Comparison of ENCODE assay signal across 10 mouse cellular contexts in genomic region chr2:146839303-146840030, GRCm38 (mm10). TPM values are rescaled to one million over a fixed set of nuclear protein-coding genes. Genes with fewer than 3 reads are reported as not detected.
DNase-seq lines count a peak whose midpoint lies in the region; ATAC-seq and TF ChIP-seq lines count a peak whose summit lies in the region.
"Had no signal": no experiment of that assay in that cellular context is flagged by ENCODE, and none has a peak within 500 bp of the region (broad histone marks: within the 10 kb centered on the region; RNA-seq: fewer than 3 reads in every experiment).

No protein-coding gene starts in this region.

- H3K27ac ChIP-seq in heart, embryonic 13.5 days (replicated peaks) = no peak overlapping the region
- peak overlapping the region; percentile 38 for H3K27ac ChIP-seq in ES-Bruce4 (ENCODE audit: insufficient read depth, low read length)
- H3K27ac ChIP-seq in embryonic facial prominence, embryonic 15.5 days (replicated peaks) = no peak overlapping the region
- H3K27ac ChIP-seq in limb, embryonic 14.5 days (replicated peaks; ENCODE audit: low read depth, low read length) = no peak overlapping the region

- no peak for ATAC-seq in heart, embryonic 13.5 days (ENCODE audit: extremely low read depth, insufficient number of reproducible peaks, low FRiP score, low TSS enrichment)
- no peak for ATAC-seq in embryonic facial prominence, embryonic 15.5 days (ENCODE audit: insufficient number of reproducible peaks, low FRiP score, low TSS enrichment, low read depth)
- ATAC-seq in limb, embryonic 14.5 days (ENCODE audit: low FRiP score, low read depth) = no peak

- H3K9ac ChIP-seq in heart, embryonic 13.5 days = no peak overlapping the region
- H3K9ac ChIP-seq in ES-Bruce4 (ENCODE audit: low read depth, poor library complexity, severe bottlenecking) = peak overlapping the region; percentile 52
- no peak overlapping the region for H3K9ac ChIP-seq in embryonic facial prominence, embryonic 15.5 days
- H3K9ac ChIP-seq in limb, embryonic 14.5 days (ENCODE audit: low read depth, low read length, severe bottlenecking) = no peak overlapping the region

- intact Hi-C loops in heart, postnatal 36 days (cut with DNase I) = loop anchor here (10.0 kb wide), 1 partner anchor 345 kb away; no protein-coding TSS in a partner anchor

- TF ChIP-seq CTCF in ES-Bruce4 (IDR thresholded peaks at IDR 0.05; ENCODE audit: low read depth, low read length) = no peak

- no peaks in the 10 kb centered on the region for H3K9me3 ChIP-seq in heart, embryonic 13.5 days
- no peaks in the 10 kb centered on the region for H3K9me3 ChIP-seq in ES-Bruce4 (replicated peaks; ENCODE audit: control insufficient read depth, insufficient read depth, low read length, poor library complexity, severe bottlenecking)
- H3K9me3 ChIP-seq in embryonic facial prominence, embryonic 15.5 days (replicated peaks) = no peaks in the 10 kb centered on the region
- H3K9me3 ChIP-seq in limb, embryonic 14.5 days (ENCODE audit: control insufficient read depth, low read length) = no peaks in the 10 kb centered on the region

- H3K4me2 ChIP-seq in heart, embryonic 13.5 days = peak overlapping the region; percentile 57
- H3K4me2 ChIP-seq in embryonic facial prominence, embryonic 15.5 days (replicated peaks) = 0 out of 2 replicates have a peak overlapping the region, but pooled peaks have one; percentile 1
- peak overlapping the region; percentile 15; the same call in 1 of the 2 replicates for H3K4me2 ChIP-seq in limb, embryonic 14.5 days (replicated peaks; ENCODE audit: low read depth, low read length, severe bottlenecking)

- TF ChIP-seq EP300 in ES-Bruce4 (IDR thresholded peaks at IDR 0.05; ENCODE audit: insufficient read depth, low read depth, low read length) = no peak

- no peak for TF ChIP-seq POLR2A in ES-Bruce4 (IDR thresholded peaks at IDR 0.05; ENCODE audit: insufficient read depth, low read length)
- no peak for TF ChIP-seq POLR2A in limb, embryonic 14.5 days (IDR thresholded peaks at IDR 0.05; ENCODE audit: borderline replicate concordance, extremely low read depth, insufficient read depth, insufficient read length)

- DNase-seq in heart, postnatal 36 days = no peak
- no peak for DNase-seq in limb, embryonic 14.5 days (ENCODE audit: low spot score)
- no peak for DNase-seq in left cerebral cortex, adult 9 months (ENCODE audit: low spot score in 2 of 2)
- DNase-seq in frontal cortex, postnatal 14 days (ENCODE audit: low spot score in 2 of 2) = no peak
- no peak for DNase-seq in adipocyte (ENCODE audit: low spot score)
- DNase-seq: thymus, postnatal 36 days had no signal

- peak overlapping the region; percentile 35 for H3K4me3 ChIP-seq in heart, embryonic 13.5 days
- H3K4me3 ChIP-seq in ES-Bruce4 (ENCODE audit: low read depth, low read length) = peak overlapping the region; percentile 49
- no peak overlapping the region; the same call in 1 of the 2 replicates for H3K4me3 ChIP-seq in embryonic facial prominence, embryonic 15.5 days (replicated peaks)
- peak overlapping the region; percentile 13; the same call in 1 of the 2 replicates for H3K4me3 ChIP-seq in limb, embryonic 14.5 days (replicated peaks; ENCODE audit: low read length)

- peaks cover 20% of the 10 kb centered on the region for H3K4me1 ChIP-seq in heart, embryonic 13.5 days
- peaks cover 3% of the 10 kb centered on the region for H3K4me1 ChIP-seq in ES-Bruce4 (ENCODE audit: control insufficient read depth, insufficient read depth, low read length)
- peaks cover 14% of the 10 kb centered on the region for H3K4me1 ChIP-seq in embryonic facial prominence, embryonic 15.5 days
- H3K4me1 ChIP-seq in limb, embryonic 14.5 days (ENCODE audit: control insufficient read depth, insufficient read depth, low read length) = peaks cover 10% of the 10 kb centered on the region; the same call in 1 of the 2 replicates

- H3K27me3 ChIP-seq in heart, embryonic 13.5 days (replicated peaks) = peaks cover 88% of the 10 kb centered on the region
- H3K27me3 ChIP-seq in ES-Bruce4 (ENCODE audit: control insufficient read depth, insufficient read depth, low read length, poor library complexity, severe bottlenecking) = peaks cover 16% of the 10 kb centered on the region; the same call in 1 of the 2 replicates
- H3K27me3 ChIP-seq in embryonic facial prominence, embryonic 15.5 days = peaks cover 81% of the 10 kb centered on the region
- peaks cover 76% of the 10 kb centered on the region for H3K27me3 ChIP-seq in limb, embryonic 14.5 days (ENCODE audit: control insufficient read depth, insufficient read depth, low read length)

- H3K36me3 ChIP-seq in heart, embryonic 13.5 days = no peaks in the 10 kb centered on the region
- no peaks in the 10 kb centered on the region for H3K36me3 ChIP-seq in ES-Bruce4 (ENCODE audit: control insufficient read depth, insufficient read depth, low read length, poor library complexity, severe bottlenecking)
- H3K36me3 ChIP-seq in embryonic facial prominence, embryonic 15.5 days = no peaks in the 10 kb centered on the region
- H3K36me3 ChIP-seq in limb, embryonic 14.5 days (ENCODE audit: control insufficient read depth, insufficient read depth, low read length) = no peaks in the 10 kb centered on the region
- H3K36me3 ChIP-seq: G1E had no signal

- 2% methylated on average over 36 of the region's 36 CpGs for WGBS in heart, embryonic 13.5 days
- WGBS in embryonic facial prominence, embryonic 15.5 days = 3% methylated on average over 36 of the region's 36 CpGs
- WGBS in limb, embryonic 14.5 days = 3% methylated on average over 34 of the region's 36 CpGs

RNA-seq across cellular contexts. Expression of gene Kiz, which starts 16.2 kb away (rescaled TPM):
- polyA plus RNA-seq in heart, embryonic 13.5 days (2015; fragmentation: Nextera tagmentation; extraction: Ambion mirVana) = 21.5 and 25.2 TPM in 2 replicates
- total RNA-seq in heart, postnatal 36 days (2021) = 100 to 1,000 TPM in 1 of 2 experiments, 10 to 100 TPM in 1; 94.1 to 107 TPM
- polyA plus RNA-seq in ES-Bruce4 (2011; ENCODE audit: insufficient read depth, insufficient read length, low read depth, missing spikeins) = 16.6 and 17.9 TPM in 2 replicates
- polyA plus RNA-seq in embryonic facial prominence, embryonic 15.5 days (2015; fragmentation: Nextera tagmentation; extraction: Ambion mirVana) = 31.3 and 32.8 TPM in 2 replicates
- 11.5 and 19.8 TPM in 2 replicates for polyA plus RNA-seq in limb, embryonic 14.5 days (2012; rRNA removed)
- polyA plus RNA-seq in limb, embryonic 14.5 days (2014; fragmentation: Nextera tagmentation; extraction: Ambion mirVana) = 27.8 and 28.6 TPM in 2 replicates

Comparison
In these comparisons a context has a peak if more than half of its experiments do, and no peak if none do; other contexts are left out.
1. H3K4me2 ChIP-seq: peak in every context shown above with its lines; median percentile 57 in heart, embryonic 13.5 days; 15 in limb, embryonic 14.5 days; 1 in embryonic facial prominence, embryonic 15.5 days.